Mouse (Mus musculus): Measurements from ENCODE around the gene Art3.
A peak's percentile ranks its signal among the peaks of the same experiment; 100 is the strongest.

The Art3 gene

GRCm38 (mm10) chr5:92331635-92332338, at the start of gene Art3:
TSS of gene Art3 (plus strand) at chr5:92331827.
- no peak for DNase-seq (ENCODE audit: low spot score in 2 of 2)

GRCm38 (mm10) chr5:92282571-92282970, 49.1 kb upstream of the Art3 start:
- no peak for DNase-seq (ENCODE audit: low spot score in 2 of 2)

GRCm38 (mm10) chr5:92283107-92283506, 48.5 kb upstream of the Art3 start:
- no peak for DNase-seq (ENCODE audit: low spot score in 2 of 2)

DNA sequence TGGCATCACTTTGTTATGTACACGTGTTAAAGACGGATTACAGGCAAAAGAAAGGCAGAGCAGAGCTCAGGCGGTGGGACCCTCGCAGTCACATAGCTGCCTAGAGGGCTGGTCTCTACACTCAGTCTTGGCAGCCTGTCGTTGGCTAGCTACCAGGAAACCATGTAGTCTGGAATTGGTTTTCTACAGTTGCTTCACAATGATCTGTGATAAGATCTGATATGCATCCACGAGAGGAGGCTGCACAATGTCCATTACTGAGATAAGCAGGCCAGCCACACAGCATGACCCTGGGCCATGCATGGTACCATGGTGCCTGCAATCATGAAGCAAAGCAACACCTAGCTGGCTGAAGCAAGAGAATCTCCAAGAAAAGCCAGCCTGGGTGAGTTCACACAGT, 43.8 kb upstream of the Art3 start:
- DNase-seq (ENCODE audit: low spot score in 2 of 2): no peak

DNA sequence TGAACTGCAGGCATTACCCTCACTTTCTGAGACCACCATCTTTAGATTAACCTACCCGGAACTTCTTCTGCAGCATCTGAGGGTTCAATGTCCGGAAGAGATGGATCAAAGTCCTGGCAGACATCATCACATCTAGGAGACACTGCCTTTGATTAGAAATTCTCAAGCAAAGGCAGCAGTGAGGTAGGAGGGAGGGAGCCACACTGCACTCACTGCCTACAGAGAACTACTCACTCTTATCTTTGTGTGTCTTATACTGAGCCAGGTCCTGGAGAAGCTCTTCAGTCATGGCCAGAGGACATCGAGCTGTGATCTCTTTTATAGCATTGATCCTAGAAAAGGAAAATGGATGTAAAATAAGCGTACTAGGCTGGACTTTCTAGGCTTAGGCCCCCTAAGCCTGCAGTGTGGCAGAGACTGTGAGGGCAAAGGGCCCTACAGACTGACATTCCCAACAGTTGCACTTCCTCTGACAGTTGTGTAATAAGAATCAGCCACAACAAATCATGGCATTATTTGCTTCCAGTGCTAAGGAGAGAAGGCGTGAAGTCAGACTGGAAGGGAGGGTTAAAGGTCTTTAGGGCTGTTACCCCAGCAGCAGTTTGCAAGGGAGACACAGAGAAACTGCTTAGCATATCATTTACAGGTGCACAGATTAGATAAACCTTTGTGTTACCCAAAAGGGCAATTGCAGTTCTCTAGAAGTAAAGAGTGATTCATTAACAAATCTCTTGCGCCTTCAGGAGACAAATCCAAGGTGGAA, 39.8 kb upstream of the Art3 start:
- DNase-seq (ENCODE audit: low spot score in 2 of 2): no peak

GRCm38 (mm10) chr5:92294525-92294924, 37.1 kb upstream of the Art3 start:
- no peak for DNase-seq (ENCODE audit: low spot score in 2 of 2)

GRCm38 (mm10) chr5:92302149-92302840, 29.3 kb upstream of the Art3 start:
- no peak for DNase-seq (ENCODE audit: low spot score in 2 of 2)

GRCm38 (mm10) chr5:92304291-92304690, 27.3 kb upstream of the Art3 start:
- DNase-seq (ENCODE audit: low spot score in 2 of 2): no peak

DNA sequence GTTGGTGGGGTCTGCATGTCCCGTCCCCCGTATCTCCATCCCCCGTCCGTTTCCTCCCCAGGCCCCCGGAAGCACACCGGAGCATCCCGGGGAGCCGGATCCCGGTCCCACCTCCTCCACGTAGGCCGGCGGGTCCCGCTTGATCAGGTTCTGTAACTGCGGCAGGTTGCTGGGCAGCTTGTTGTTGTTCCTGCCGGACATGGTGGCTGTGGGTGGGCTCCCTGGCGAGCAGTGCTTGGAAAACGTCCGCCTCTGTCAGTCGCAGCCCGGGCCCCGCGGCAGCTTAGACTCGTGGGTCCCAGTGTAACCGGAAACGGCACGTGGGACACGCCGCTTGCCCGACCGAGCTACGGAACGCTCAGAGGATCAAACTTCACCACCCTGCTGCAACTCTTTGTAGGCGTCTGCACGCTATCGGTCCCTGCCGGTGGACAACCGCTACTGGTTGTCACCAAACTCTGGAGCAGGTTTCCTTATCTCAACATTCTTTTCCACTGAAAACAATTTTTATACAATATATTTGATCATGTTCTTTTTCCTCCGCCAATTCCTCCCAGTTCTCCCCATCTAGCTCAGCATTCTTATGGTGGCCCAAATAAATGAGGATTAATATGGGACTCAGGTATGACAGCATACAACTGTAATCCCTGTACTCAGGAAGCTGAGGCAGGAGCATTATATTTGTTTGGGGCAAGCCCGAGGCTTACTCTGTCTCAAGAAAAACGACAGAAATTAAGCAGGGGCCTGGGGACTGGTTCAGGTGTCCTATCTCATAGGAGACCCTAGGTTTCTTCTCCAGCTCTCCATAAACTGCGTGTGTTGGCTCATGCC, 21.7 kb upstream of the Art3 start, which contains the start of gene Sdad1:
Sdad1 (minus strand) TSS at position 799 of the 831 bp plus-strand sequence.
- DNase-seq (ENCODE audit: low spot score in 2 of 2): peak; percentile 89 to 95

- DNase-seq (ENCODE audit: low spot score in 2 of 2): peak; percentile 37 to 93
Observed at GRCm38 (mm10) chr5:92312046-92312715, 19.4 kb upstream of the Art3 start.

- no peak for DNase-seq (ENCODE audit: low spot score in 2 of 2)
Observed at GRCm38 (mm10) chr5:92313776-92314175, 17.9 kb upstream of the Art3 start.

DNA sequence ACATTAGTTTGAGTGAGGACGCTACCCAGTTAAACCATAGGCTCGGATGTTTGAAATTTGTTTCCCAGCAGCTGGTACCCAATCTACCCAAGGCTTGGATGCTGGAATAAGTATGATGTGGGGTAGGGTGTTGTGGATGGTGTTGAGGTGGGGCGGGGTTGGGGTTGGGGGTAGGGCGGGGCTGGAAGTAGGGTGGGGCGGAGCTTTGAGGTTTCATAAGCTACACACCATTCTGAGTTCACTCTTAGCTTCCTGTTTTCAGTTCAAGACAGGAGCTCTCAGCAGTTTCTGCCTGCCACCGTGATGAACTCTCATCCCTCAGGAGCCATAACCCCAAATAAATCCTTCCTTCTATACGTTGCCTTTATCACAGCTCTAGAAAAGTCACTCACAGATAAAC, 13.5 kb upstream of the Art3 start:
- DNase-seq (ENCODE audit: low spot score in 2 of 2): no peak

DNA sequence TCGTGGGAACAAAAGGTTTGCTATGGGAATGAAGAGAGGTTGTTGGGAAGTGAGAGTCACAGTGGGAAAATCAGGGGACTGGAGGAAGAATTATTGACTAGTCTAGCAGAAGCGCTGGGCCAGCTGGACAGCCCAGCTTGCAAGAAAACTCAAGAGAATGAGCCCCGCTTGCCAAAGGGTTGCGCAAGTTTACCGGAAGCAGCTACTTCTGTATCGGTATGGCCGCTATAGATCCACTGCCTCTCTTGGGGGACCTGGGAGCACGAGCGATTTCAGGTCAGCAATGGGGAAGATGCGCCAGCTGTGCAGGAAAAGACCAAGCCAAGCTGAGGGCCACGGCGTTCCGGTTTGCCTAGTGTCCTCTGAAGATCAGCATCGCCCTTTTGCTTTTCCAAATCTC, 13.0 kb upstream of the Art3 start:
- DNase-seq (ENCODE audit: low spot score in 2 of 2): no peak

GRCm38 (mm10) chr5:92321631-92322400, 9.8 kb upstream of the Art3 start:
- DNase-seq (ENCODE audit: low spot score in 2 of 2): no peak

GRCm38 (mm10) chr5:92322612-92323011, 9.0 kb upstream of the Art3 start:
- no peak for DNase-seq (ENCODE audit: low spot score in 2 of 2)

DNA sequence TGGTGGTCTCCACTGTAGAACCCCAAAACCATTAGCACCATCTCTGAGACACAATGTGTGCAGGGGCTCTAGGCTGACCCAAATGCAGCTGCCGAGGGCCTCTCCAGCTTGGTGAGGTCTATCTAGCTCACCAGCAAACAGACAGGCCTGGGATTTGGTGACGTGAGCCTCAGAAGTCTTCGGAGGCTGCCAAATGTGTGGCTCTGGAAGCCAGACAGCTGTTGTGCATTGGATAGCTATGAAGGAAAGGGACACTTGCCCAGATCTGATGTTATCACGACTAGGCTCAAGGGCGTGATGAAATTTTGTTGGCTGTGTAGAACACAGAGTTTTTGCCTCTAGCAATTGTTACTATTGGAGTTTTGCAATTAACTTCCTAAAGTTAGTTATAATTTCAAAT, 8.4 kb upstream of the Art3 start:
- DNase-seq (ENCODE audit: low spot score in 2 of 2): no peak

DNA sequence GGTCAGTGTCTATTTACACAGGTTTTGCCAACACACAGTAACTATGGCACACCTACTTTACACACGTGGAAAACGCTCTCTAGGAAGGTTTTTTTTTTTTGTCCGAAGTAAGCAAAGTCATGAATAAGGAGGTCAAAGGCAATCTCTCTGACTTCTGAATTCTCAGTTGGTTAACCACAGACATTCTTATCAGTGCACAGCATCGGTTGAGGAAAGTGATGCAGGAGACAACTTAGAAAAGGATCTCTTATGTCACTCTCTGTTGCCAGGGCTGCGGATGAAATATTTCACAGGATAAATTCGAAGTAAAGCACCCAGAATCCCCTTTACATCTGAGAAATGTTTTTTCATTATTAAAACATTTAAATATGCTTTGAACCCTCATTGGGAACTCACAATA, 4.3 kb upstream of the Art3 start:
- no peak for DNase-seq (ENCODE audit: low spot score in 2 of 2)

DNA sequence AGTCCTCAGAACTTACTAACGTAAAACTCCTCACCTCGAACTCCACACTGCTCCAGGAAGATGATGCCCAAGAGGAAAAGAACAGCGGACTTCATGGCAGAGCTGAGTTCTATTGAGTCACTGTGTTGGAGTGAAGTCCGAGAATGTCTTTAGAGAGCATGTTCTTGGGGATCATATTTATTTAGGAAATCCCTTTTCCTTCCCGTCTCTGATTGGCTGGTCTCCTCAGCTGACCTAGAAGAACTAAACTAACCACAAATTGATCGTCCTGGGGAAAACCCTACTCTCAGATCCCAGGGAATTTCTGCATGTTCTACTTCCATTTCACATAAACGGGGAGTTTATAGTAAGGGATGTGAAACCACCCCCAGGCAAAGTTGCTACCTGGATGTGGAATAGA, 3.7 kb upstream of the Art3 start, which contains the start of gene Cxcl9:
Cxcl9 (minus strand) TSS at position 151 of the 400 bp plus-strand sequence.
- DNase-seq (ENCODE audit: low spot score in 2 of 2): no peak

- DNase-seq (ENCODE audit: low spot score in 2 of 2): no peak
Observed at GRCm38 (mm10) chr5:92331122-92331521, 505 bp upstream of the Art3 start.

GRCm38 (mm10) chr5:92332359-92332840, 773 bp downstream of the Art3 start:
- DNase-seq (ENCODE audit: low spot score in 2 of 2): no peak

All from left cerebral cortex, adult 9 months (tissue).